Mouse (Mus musculus) myocyte (in vitro differentiated cells): ENCODE measurements around the gene Map2k4. TPM values are rescaled to one million over a fixed set of nuclear protein-coding genes. Genes with fewer than 3 reads are reported as not detected.
A peak's percentile ranks its signal among the peaks of the same experiment; 100 is the strongest.

Experiments used
- H3K27me3 ChIP-seq: one replicate; pipeline ENCODE4 v1.6.1; 2011; ENCODE audit not compliant: control insufficient read depth, insufficient read depth, insufficient read length
- H3K36me3 ChIP-seq: one replicate; pipeline ENCODE4 v1.6.1; 2011; ENCODE audit not compliant: control insufficient read depth, insufficient read depth
- H3K4me2 ChIP-seq: one replicate; pipeline ENCODE4 v1.6.1; 2011; ENCODE audit warnings: low read depth, control low read depth
- H3K4me3 ChIP-seq: one replicate; pipeline ENCODE4 v1.5.1; 2011; ENCODE audit warnings: mild to moderate bottlenecking, control low read depth, moderate library complexity
- H3K79me2 ChIP-seq: one replicate; pipeline ENCODE4 v1.6.1; 2011; ENCODE audit not compliant: control insufficient read depth, insufficient read depth
- H3ac ChIP-seq: one replicate; pipeline ENCODE4 v1.6.1; 2011; ENCODE audit not compliant: control insufficient read depth, insufficient read length
- CEBPB ChIP-seq: IDR thresholded peaks from 2 replicates; pipeline ENCODE4 v1.6.1; 2011; ENCODE audit warnings: mild to moderate bottlenecking, moderate library complexity; ENCODE audit not compliant: poor library complexity, insufficient read depth, severe bottlenecking
- E2F4 ChIP-seq: IDR thresholded peaks from one replicate; pipeline ENCODE4 v1.6.1; 2011; ENCODE audit warnings: mild to moderate bottlenecking, control low read depth, moderate library complexity; ENCODE audit not compliant: insufficient read depth
- MAX ChIP-seq: IDR thresholded peaks from one replicate; pipeline ENCODE4 v1.6.1; 2011; ENCODE audit warnings: low read depth, mild to moderate bottlenecking, control low read depth
- MYOD1 ChIP-seq, 3 experiments: IDR thresholded peaks; one replicate each; pipeline ENCODE4 v1.6.1; 2011; ENCODE audit warnings: control low read depth in 2 of 3, low read depth in 2 of 3, mild to moderate bottlenecking in 2 of 3, moderate library complexity in 1 of 3; ENCODE audit not compliant: insufficient read length in 2 of 3, control insufficient read depth in 1 of 3
- MYOG ChIP-seq, 3 experiments: IDR thresholded peaks; one replicate each; pipeline ENCODE4 v1.6.1; 2011; ENCODE audit warnings: control low read depth in 2 of 3, low read depth in 2 of 3, mild to moderate bottlenecking in 2 of 3; ENCODE audit not compliant: insufficient read length in 2 of 3, control insufficient read depth in 1 of 3, insufficient read depth in 1 of 3
- POLR2A ChIP-seq: IDR thresholded peaks from one replicate; pipeline ENCODE4 v1.6.1; 2011; ENCODE audit warnings: low read depth, mild to moderate bottlenecking, control low read depth, moderate library complexity; ENCODE audit not compliant: insufficient read length
- POLR2AphosphoS2 ChIP-seq: IDR thresholded peaks from one replicate; pipeline ENCODE4 v1.6.1; 2011; ENCODE audit warnings: low read depth, control low read depth; ENCODE audit not compliant: insufficient read length
- REST ChIP-seq: IDR thresholded peaks from one replicate; pipeline ENCODE4 v1.6.1; 2011; ENCODE audit warnings: mild to moderate bottlenecking, control low read depth, moderate library complexity; ENCODE audit not compliant: insufficient read depth, insufficient read length
- SRF ChIP-seq: IDR thresholded peaks from one replicate; pipeline ENCODE4 v1.6.1; 2011; ENCODE audit warnings: low read depth; ENCODE audit not compliant: control insufficient read depth, insufficient read length
- TCF12 ChIP-seq: IDR thresholded peaks from one replicate; pipeline ENCODE4 v1.6.1; 2011; ENCODE audit warnings: mild to moderate bottlenecking, control low read depth; ENCODE audit not compliant: poor library complexity, insufficient read depth, severe bottlenecking
- TCF3 ChIP-seq: IDR thresholded peaks from one replicate; pipeline ENCODE4 v1.6.1; 2011; ENCODE audit warnings: low read depth, control low read depth; ENCODE audit not compliant: insufficient read length
- USF1 ChIP-seq: IDR thresholded peaks from one replicate; pipeline ENCODE4 v1.6.1; 2011; ENCODE audit warnings: low read depth, mild to moderate bottlenecking, control low read depth, moderate library complexity
- polyA plus RNA-seq: library from polyadenylated mRNA; unstranded; fragments of >200 nt; fragmentation: generic; extraction: Trizol; gene quantifications from one replicate; pipeline ENCODE4 v1.2.1, GENCODE M21; 2012; ENCODE audit warnings: missing spikeins

Gene Map2k4
- polyA plus RNA-seq: 29.1 TPM

- TF ChIP-seq POLR2A (peak; percentile 96), SRF (peak; percentile 45), POLR2AphosphoS2 (peak; percentile 88), TCF12 (no peak), MYOD1 (IDR thresholded peaks at IDR 0.05; ENCODE audit: control insufficient read depth in 1 of 3, insufficient read length in 2 of 3, low read depth in 2 of 3) (no peak)
- peak within 1 kb of the TSS; percentile 60 for H3ac ChIP-seq
- no peaks in the 10 kb centered on the region for H3K36me3 ChIP-seq
- H3K4me2 ChIP-seq: peak within 1 kb of the TSS; percentile 73
- H3K27me3 ChIP-seq: no peaks in the 10 kb centered on the region
- peaks cover 45% of the 10 kb centered on the region for H3K79me2 ChIP-seq
- H3K4me3 ChIP-seq: peak within 1 kb of the TSS; percentile 40
Observed at GRCm38 (mm10) chr11:65788154-65788553, at the start of gene Map2k4. TSS of gene Map2k4 (minus strand) at chr11:65788297.

- H3K36me3 ChIP-seq: peaks cover 46% of the 10 kb centered on the region
- H3K4me2 ChIP-seq: no peak overlapping the region
- no peaks in the 10 kb centered on the region for H3K79me2 ChIP-seq
- TF ChIP-seq MAX (no peak), POLR2A (no peak), E2F4 (no peak), USF1 (no peak), MYOD1 (IDR thresholded peaks at IDR 0.05; ENCODE audit: control insufficient read depth in 1 of 3, insufficient read length in 2 of 3, low read depth in 2 of 3) (no peak), TCF3 (no peak), MYOG (IDR thresholded peaks at IDR 0.05; ENCODE audit: control insufficient read depth in 1 of 3, insufficient read depth in 1 of 3, insufficient read length in 2 of 3, low read depth in 2 of 3) (no peak), CEBPB (no peak), TCF12 (no peak), SRF (no peak), REST (no peak), POLR2AphosphoS2 (no peak)
- no peaks in the 10 kb centered on the region for H3K27me3 ChIP-seq
- no peak overlapping the region for H3ac ChIP-seq
- no peak overlapping the region for H3K4me3 ChIP-seq
Observed at GRCm38 (mm10) chr11:65824556-65824955, 36.5 kb upstream of the Map2k4 start.

GRCm38 (mm10) chr11:65820877-65821276, 32.8 kb upstream of the Map2k4 start:
- Histone ChIP-seq H3K36me3 (peaks cover 36% of the 10 kb centered on the region), H3K4me2 (no peak overlapping the region), H3K4me3 (no peak overlapping the region), H3K79me2 (no peaks in the 10 kb centered on the region), H3ac (no peak overlapping the region), H3K27me3 (no peaks in the 10 kb centered on the region)
- TF ChIP-seq TCF3 (no peak), E2F4 (no peak), TCF12 (no peak), POLR2AphosphoS2 (no peak), MYOD1 (IDR thresholded peaks at IDR 0.05; ENCODE audit: control insufficient read depth in 1 of 3, insufficient read length in 2 of 3, low read depth in 2 of 3) (no peak), POLR2A (no peak), MAX (no peak), MYOG (IDR thresholded peaks at IDR 0.05; ENCODE audit: control insufficient read depth in 1 of 3, insufficient read depth in 1 of 3, insufficient read length in 2 of 3, low read depth in 2 of 3) (no peak), USF1 (no peak), CEBPB (no peak), REST (no peak), SRF (no peak)

- Histone ChIP-seq H3K79me2 (no peaks in the 10 kb centered on the region), H3K36me3 (peaks cover 31% of the 10 kb centered on the region), H3K4me3 (no peak overlapping the region), H3K27me3 (no peaks in the 10 kb centered on the region), H3ac (no peak overlapping the region), H3K4me2 (no peak overlapping the region)
- TF ChIP-seq MYOG (IDR thresholded peaks at IDR 0.05; ENCODE audit: control insufficient read depth in 1 of 3, insufficient read depth in 1 of 3, insufficient read length in 2 of 3, low read depth in 2 of 3): no peak
- no peak for TF ChIP-seq MAX
- no peak for TF ChIP-seq POLR2AphosphoS2
- no peak for TF ChIP-seq SRF
- TF ChIP-seq CEBPB: no peak
- TF ChIP-seq MYOD1 (IDR thresholded peaks at IDR 0.05; ENCODE audit: control insufficient read depth in 1 of 3, insufficient read length in 2 of 3, low read depth in 2 of 3): no peak
- no peak for TF ChIP-seq POLR2A
- TF ChIP-seq TCF12: no peak
- no peak for TF ChIP-seq REST
- no peak for TF ChIP-seq USF1
- TF ChIP-seq TCF3: no peak
- no peak for TF ChIP-seq E2F4
Observed at GRCm38 (mm10) chr11:65820280-65820679, 32.2 kb upstream of the Map2k4 start.

GRCm38 (mm10) chr11:65818193-65818592, 30.1 kb upstream of the Map2k4 start:
- Histone ChIP-seq H3K4me3 (no peak overlapping the region), H3K36me3 (peaks cover 19% of the 10 kb centered on the region), H3K27me3 (no peaks in the 10 kb centered on the region), H3ac (no peak overlapping the region), H3K4me2 (peak overlapping the region; percentile 21), H3K79me2 (no peaks in the 10 kb centered on the region)
- TF ChIP-seq TCF3 (no peak), REST (no peak), MYOG (IDR thresholded peaks at IDR 0.05; ENCODE audit: control insufficient read depth in 1 of 3, insufficient read depth in 1 of 3, insufficient read length in 2 of 3, low read depth in 2 of 3) (no peak), MYOD1 (IDR thresholded peaks at IDR 0.05; ENCODE audit: control insufficient read depth in 1 of 3, insufficient read length in 2 of 3, low read depth in 2 of 3) (no peak), TCF12 (no peak), USF1 (no peak), POLR2A (no peak), E2F4 (no peak), POLR2AphosphoS2 (no peak), SRF (no peak), MAX (no peak), CEBPB (no peak)
